Mouse (Mus musculus) MEL (cell line): Measurements from ENCODE around the gene Dyrk1a. TPM values are rescaled to one million over a fixed set of nuclear protein-coding genes. Genes with fewer than 3 reads are reported as not detected.

Experiments
- DNase-seq: peaks from one replicate; pipeline ENCODE4 v3.0.0; 2011; ENCODE audit warnings: low read depth, low spot score
- H3K27ac ChIP-seq: 2 replicates; pipeline ENCODE4 v1.5.1; 2012; ENCODE audit warnings: low read depth, mild to moderate bottlenecking, control low read depth, low read length, moderate library complexity; ENCODE audit not compliant: control insufficient read depth
- H3K27me3 ChIP-seq, 2 experiments: fragments of 150-350 bp in 1 of 2; sonication (generic) in 1 of 2; 2 replicates each; pipeline ENCODE4 v1.6.1; 2012; ENCODE audit warnings: low read length in 2 of 2, mild to moderate bottlenecking in 2 of 2, improper control_type of control experiment in 1 of 2, moderate library complexity in 1 of 2; ENCODE audit not compliant: insufficient read depth in 2 of 2, control insufficient read depth in 1 of 2
- H3K36me3 ChIP-seq, 2 experiments: 2 replicates each; pipeline ENCODE4 v1.6.1; 2012 to 2014; ENCODE audit warnings: low read length in 2 of 2, improper control_type of control experiment in 1 of 2, inconsistent platforms in 1 of 2, mild to moderate bottlenecking in 1 of 2; ENCODE audit not compliant: insufficient read depth in 2 of 2, control insufficient read depth in 1 of 2
- H3K4me1 ChIP-seq, 2 experiments: fragments of 150-350 bp in 1 of 2; sonication (generic) in 1 of 2; 2 replicates each; pipeline ENCODE4 v1.6.1; 2012; ENCODE audit warnings: low read length in 2 of 2, improper control_type of control experiment in 1 of 2, mild to moderate bottlenecking in 1 of 2; ENCODE audit not compliant: insufficient read depth in 2 of 2, control insufficient read depth in 1 of 2
- H3K4me3 ChIP-seq, 2 experiments: fragments of 150-350 bp in 1 of 2; sonication (generic) in 1 of 2; 2 replicates each; pipeline ENCODE4 v1.5.1; 2012; ENCODE audit warnings: low read depth in 2 of 2, low read length in 2 of 2, mild to moderate bottlenecking in 2 of 2, moderate library complexity in 2 of 2, control low read depth in 1 of 2, improper control_type of control experiment in 1 of 2; ENCODE audit not compliant: control insufficient read depth in 1 of 2, insufficient read depth in 1 of 2
- H3K79me2 ChIP-seq: 2 replicates; pipeline ENCODE4 v1.6.1; 2012; ENCODE audit warnings: mild to moderate bottlenecking, low read length, moderate library complexity; ENCODE audit not compliant: control insufficient read depth, poor library complexity, insufficient read depth
- H3K9ac ChIP-seq: 2 replicates; pipeline ENCODE4 v1.6.1; 2012; ENCODE audit warnings: low read depth, mild to moderate bottlenecking, control low read depth, low read length, moderate library complexity; ENCODE audit not compliant: control insufficient read depth, poor library complexity, severe bottlenecking
- H3K9me3 ChIP-seq: fragments of 150-350 bp; sonication (generic); replicated peaks from 2 replicates; pipeline ENCODE4 v1.6.1; 2012; ENCODE audit warnings: mild to moderate bottlenecking, low read length, improper control_type of control experiment, moderate library complexity; ENCODE audit not compliant: insufficient read depth
- BHLHE40 ChIP-seq: IDR thresholded peaks from 2 replicates; pipeline ENCODE4 v1.6.1; 2012; ENCODE audit warnings: low read depth, mild to moderate bottlenecking, inconsistent platforms, low read length, improper control_type of control experiment, borderline replicate concordance
- CTCF ChIP-seq, 3 experiments: IDR thresholded peaks in 2 of 3; conservative IDR thresholded peaks in 1 of 3; 2 replicates each; pipeline ENCODE4 v1.5.1; 2011 to 2012; ENCODE audit warnings: low read length in 3 of 3, low read depth in 2 of 3, mild to moderate bottlenecking in 2 of 3, improper control_type of control experiment in 1 of 3, inconsistent platforms in 1 of 3, mixed read lengths in 1 of 3, moderate library complexity in 1 of 3; ENCODE audit not compliant: control insufficient read depth in 1 of 3, insufficient read depth in 1 of 3, poor library complexity in 1 of 3, severe bottlenecking in 1 of 3
- E2F4 ChIP-seq: IDR thresholded peaks from 2 replicates; pipeline ENCODE4 v1.6.1; 2011; ENCODE audit warnings: low read depth, low read length, improper control_type of control experiment, borderline replicate concordance
- EP300 ChIP-seq, 2 experiments: IDR thresholded peaks; 2 replicates each; pipeline ENCODE4 v1.6.1; 2011; ENCODE audit warnings: improper control_type of control experiment in 2 of 2, low read length in 2 of 2, low read depth in 1 of 2, mild to moderate bottlenecking in 1 of 2
- GATA1 ChIP-seq: IDR thresholded peaks from 2 replicates; pipeline ENCODE4 v1.6.1; 2011; ENCODE audit warnings: low read depth, low read length, improper control_type of control experiment
- HCFC1 ChIP-seq: IDR thresholded peaks from 2 replicates; pipeline ENCODE4 v1.6.1; 2012; ENCODE audit warnings: low read depth, mild to moderate bottlenecking, inconsistent platforms, low read length, improper control_type of control experiment, moderate library complexity
- JUND ChIP-seq: IDR thresholded peaks from 2 replicates; pipeline ENCODE4 v1.6.1; 2011; ENCODE audit warnings: low read depth, mild to moderate bottlenecking, improper control_type of control experiment, low read length
- MAZ ChIP-seq: IDR thresholded peaks from 2 replicates; pipeline ENCODE4 v1.6.1; 2012; ENCODE audit warnings: low read depth, mild to moderate bottlenecking, inconsistent platforms, low read length, improper control_type of control experiment
- MXI1 ChIP-seq: IDR thresholded peaks from 2 replicates; pipeline ENCODE4 v1.6.1; 2011; ENCODE audit warnings: mild to moderate bottlenecking, low read depth, low read length, improper control_type of control experiment
- NELFE ChIP-seq: IDR thresholded peaks from 2 replicates; pipeline ENCODE4 v1.6.1; 2011; ENCODE audit warnings: low read depth, low read length, improper control_type of control experiment
- NRF1 ChIP-seq: IDR thresholded peaks from 2 replicates; pipeline ENCODE4 v1.6.1; 2014; ENCODE audit warnings: low read depth, mild to moderate bottlenecking, inconsistent platforms, low read length, improper control_type of control experiment, moderate library complexity; ENCODE audit not compliant: poor library complexity, insufficient read depth, severe bottlenecking
- POLR2A ChIP-seq, 2 experiments: IDR thresholded peaks; 2 replicates each; pipeline ENCODE4 v1.6.1; 2011 to 2012; ENCODE audit warnings: low read length in 2 of 2, mild to moderate bottlenecking in 2 of 2, control low read depth in 1 of 2, improper control_type of control experiment in 1 of 2, low read depth in 1 of 2, moderate library complexity in 1 of 2; ENCODE audit not compliant: control insufficient read depth in 1 of 2, insufficient read depth in 1 of 2, poor library complexity in 1 of 2
- POLR2AphosphoS2 ChIP-seq: IDR thresholded peaks from 2 replicates; pipeline ENCODE4 v1.6.1; 2011; ENCODE audit warnings: low read length, improper control_type of control experiment
- POLR2AphosphoS5 ChIP-seq: IDR thresholded peaks from 2 replicates; pipeline ENCODE4 v1.6.1; 2012; ENCODE audit warnings: low read depth, borderline replicate concordance, mild to moderate bottlenecking, inconsistent platforms, low read length, moderate library complexity, mixed read lengths
- RAD21 ChIP-seq: IDR thresholded peaks from 2 replicates; pipeline ENCODE4 v1.6.1; 2011; ENCODE audit warnings: mild to moderate bottlenecking, low read depth, low read length, improper control_type of control experiment
- SIN3A ChIP-seq: IDR thresholded peaks from 2 replicates; pipeline ENCODE4 v1.6.1; 2012; ENCODE audit warnings: low read length, improper control_type of control experiment, inconsistent platforms
- SMC3 ChIP-seq: IDR thresholded peaks from 2 replicates; pipeline ENCODE4 v1.6.1; 2011; ENCODE audit warnings: low read depth, low read length, improper control_type of control experiment
- TAL1 ChIP-seq: IDR thresholded peaks from 2 replicates; pipeline ENCODE4 v1.6.1; 2012; ENCODE audit warnings: mild to moderate bottlenecking, inconsistent platforms, low read length, moderate library complexity, mixed read lengths
- TBP ChIP-seq: IDR thresholded peaks from 2 replicates; pipeline ENCODE4 v1.8.0; 2011; ENCODE audit warnings: low read depth, low read length, improper control_type of control experiment
- UBTF ChIP-seq: IDR thresholded peaks from 2 replicates; pipeline ENCODE4 v1.6.1; 2012; ENCODE audit warnings: low read depth, mild to moderate bottlenecking, inconsistent platforms, low read length, improper control_type of control experiment, moderate library complexity, borderline replicate concordance; ENCODE audit not compliant: insufficient read depth
- USF1 ChIP-seq: IDR thresholded peaks from 2 replicates; pipeline ENCODE4 v1.6.1; 2014; ENCODE audit warnings: low read depth, mild to moderate bottlenecking, inconsistent platforms, low read length, improper control_type of control experiment, moderate library complexity
- ZC3H11A ChIP-seq: IDR thresholded peaks from 2 replicates; pipeline ENCODE4 v1.6.1; 2012; ENCODE audit warnings: low read depth, mild to moderate bottlenecking, inconsistent platforms, low read length, improper control_type of control experiment
- ZKSCAN1 ChIP-seq: IDR thresholded peaks from 2 replicates; pipeline ENCODE4 v1.6.1; 2012; ENCODE audit warnings: low read depth, mild to moderate bottlenecking, inconsistent platforms, low read length, improper control_type of control experiment, moderate library complexity
- ZMIZ1 ChIP-seq: IDR thresholded peaks from 2 replicates; pipeline ENCODE4 v1.6.1; 2012; ENCODE audit warnings: low read depth, mild to moderate bottlenecking, inconsistent platforms, low read length, improper control_type of control experiment, moderate library complexity
- ZNF384 ChIP-seq: IDR thresholded peaks from 2 replicates; pipeline ENCODE4 v1.6.1; 2012; ENCODE audit warnings: low read depth, mild to moderate bottlenecking, inconsistent platforms, low read length, improper control_type of control experiment
- polyA plus RNA-seq, 2 experiments: library from polyadenylated mRNA; stranded (reverse) in 1 of 2; unstranded in 1 of 2; fragments of >175 nt in 1 of 2; fragments of >200 nt in 1 of 2; gene quantifications; 2 replicates each; pipeline versions ENCODE4 v1.2.1 to v1.2.4; 2012; ENCODE audit warnings: low replicate concordance in 2 of 2, low read depth in 1 of 2; ENCODE audit not compliant: insufficient read length in 2 of 2, insufficient read depth in 1 of 2, missing spikeins in 1 of 2
- total RNA-seq: library from RNA; depleted of rRNA; stranded (reverse); fragments of 300-350 nt; gene quantifications from 2 replicates; pipeline ENCODE4 v1.2.3, GENCODE M21; 2012

Dyrk1a gene
- total and polyA plus RNA-seq, 3 experiments = 22.6 to 126 (median 34.7) TPM

- no peaks in the 10 kb centered on the region for H3K27me3 ChIP-seq
- H3K9ac ChIP-seq = no peak overlapping the region
- DNase-seq = no peak
- H3K4me3 ChIP-seq = no peak overlapping the region
- H3K36me3 ChIP-seq = peaks cover 0 to under 1% of the 10 kb centered on the region in 2 experiments; a peak in 3 of 4 replicates
- no peaks in the 10 kb centered on the region for H3K9me3 ChIP-seq
- H3K27ac ChIP-seq = no peak overlapping the region
- TF ChIP-seq POLR2A (IDR thresholded peaks at IDR 0.05; ENCODE audit: control insufficient read depth in 1 of 2, insufficient read depth in 1 of 2, low read depth in 1 of 2, low read length in 2 of 2, poor library complexity in 1 of 2) = no peak
- TF ChIP-seq BHLHE40 = no peak
- peak; percentile 37 to 55 (median 53) for TF ChIP-seq CTCF (IDR thresholded peaks at IDR 0.05 in 2 of 3, conservative IDR thresholded peaks at IDR 0.05 in 1 of 3; ENCODE audit: control insufficient read depth in 1 of 3, insufficient read depth in 1 of 3, low read depth in 2 of 3, low read length in 3 of 3, poor library complexity in 1 of 3, severe bottlenecking in 1 of 3)
- TF ChIP-seq POLR2AphosphoS5 = no peak
- no peak for TF ChIP-seq UBTF
- no peak for TF ChIP-seq USF1
- TF ChIP-seq SIN3A = no peak
- no peak for TF ChIP-seq NRF1
- TF ChIP-seq JUND = no peak
- peak; percentile 49 for TF ChIP-seq SMC3
- no peak for TF ChIP-seq HCFC1
- peak; percentile 44 for TF ChIP-seq RAD21
- peaks cover 22% of the 10 kb centered on the region for H3K79me2 ChIP-seq
- no peaks in the 10 kb centered on the region for H3K4me1 ChIP-seq
Observed at GRCm38 (mm10) chr16:94618543-94618942, 48.7 kb downstream of the Dyrk1a start.

DNA sequence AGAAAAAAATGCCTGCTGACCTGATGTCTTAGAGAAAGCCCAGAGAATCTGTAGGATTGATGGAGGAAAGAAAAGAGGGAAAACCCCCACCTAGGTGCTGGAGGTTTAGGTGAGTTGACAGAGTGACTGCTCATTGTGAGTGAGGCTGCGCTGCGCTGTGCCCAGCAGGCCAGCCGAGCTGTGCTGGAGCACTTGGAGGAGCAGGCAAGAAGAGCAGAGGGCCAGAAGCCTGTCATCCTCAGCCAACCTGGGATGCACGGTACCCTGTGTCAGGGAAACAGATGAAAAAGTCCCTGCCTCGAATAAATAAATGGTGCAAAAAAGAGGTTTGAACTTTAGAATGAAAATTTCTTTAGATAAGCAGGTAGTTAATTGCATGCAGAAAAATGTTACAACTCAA is 49.5 kb downstream of the Dyrk1a start:
- DNase-seq = no peak
- H3K4me1 ChIP-seq = no peaks in the 10 kb centered on the region

GRCm38 (mm10) chr16:94624871-94625270 is 55.1 kb downstream of the Dyrk1a start:
- DNase-seq = no peak
- no peak overlapping the region for H3K27ac ChIP-seq
- H3K36me3 ChIP-seq = peaks cover 0 to 4% of the 10 kb centered on the region in 2 experiments; a peak in 3 of 4 replicates
- no peak for TF ChIP-seq USF1
- no peak for TF ChIP-seq ZNF384
- no peak for TF ChIP-seq GATA1
- no peak for TF ChIP-seq POLR2AphosphoS2
- no peak for TF ChIP-seq MAZ
- TF ChIP-seq TAL1 = no peak
- no peak for TF ChIP-seq NELFE
- TF ChIP-seq ZKSCAN1 = no peak
- no peaks in the 10 kb centered on the region for H3K9me3 ChIP-seq
- no peaks in the 10 kb centered on the region for H3K27me3 ChIP-seq
- H3K9ac ChIP-seq = no peak overlapping the region
- H3K79me2 ChIP-seq = peaks cover 42% of the 10 kb centered on the region
- no peak overlapping the region for H3K4me3 ChIP-seq
- H3K4me1 ChIP-seq = peaks cover 3% of the 10 kb centered on the region in 2 experiments; a peak in 2 of 4 replicates

More for the DNA sequence above, 49.5 kb downstream of the Dyrk1a start:
- no peak overlapping the region for H3K4me3 ChIP-seq
- H3K79me2 ChIP-seq = peaks cover 24% of the 10 kb centered on the region
- no peaks in the 10 kb centered on the region for H3K27me3 ChIP-seq
- TF ChIP-seq USF1 (no peak), E2F4 (no peak), MXI1 (no peak), ZMIZ1 (no peak), ZC3H11A (no peak), EP300 (IDR thresholded peaks at IDR 0.05; ENCODE audit: low read depth in 1 of 2, low read length in 2 of 2) (no peak), RAD21 (no peak), TBP (no peak)
- H3K27ac ChIP-seq = no peak overlapping the region
- no peak overlapping the region for H3K9ac ChIP-seq
- no peaks in the 10 kb centered on the region; a peak in 3 of 4 replicates for H3K36me3 ChIP-seq
- no peaks in the 10 kb centered on the region for H3K9me3 ChIP-seq
